Mouse (Mus musculus): ENCODE measurements around the gene Agmat. TPM values are rescaled to one million over a fixed set of nuclear protein-coding genes. Genes with fewer than 3 reads are reported as not detected.

The Agmat gene
- polyA plus RNA-seq (2016; fragmentation: Nextera tagmentation; extraction: Ambion mirVana): not detected in 2 replicates

DNA sequence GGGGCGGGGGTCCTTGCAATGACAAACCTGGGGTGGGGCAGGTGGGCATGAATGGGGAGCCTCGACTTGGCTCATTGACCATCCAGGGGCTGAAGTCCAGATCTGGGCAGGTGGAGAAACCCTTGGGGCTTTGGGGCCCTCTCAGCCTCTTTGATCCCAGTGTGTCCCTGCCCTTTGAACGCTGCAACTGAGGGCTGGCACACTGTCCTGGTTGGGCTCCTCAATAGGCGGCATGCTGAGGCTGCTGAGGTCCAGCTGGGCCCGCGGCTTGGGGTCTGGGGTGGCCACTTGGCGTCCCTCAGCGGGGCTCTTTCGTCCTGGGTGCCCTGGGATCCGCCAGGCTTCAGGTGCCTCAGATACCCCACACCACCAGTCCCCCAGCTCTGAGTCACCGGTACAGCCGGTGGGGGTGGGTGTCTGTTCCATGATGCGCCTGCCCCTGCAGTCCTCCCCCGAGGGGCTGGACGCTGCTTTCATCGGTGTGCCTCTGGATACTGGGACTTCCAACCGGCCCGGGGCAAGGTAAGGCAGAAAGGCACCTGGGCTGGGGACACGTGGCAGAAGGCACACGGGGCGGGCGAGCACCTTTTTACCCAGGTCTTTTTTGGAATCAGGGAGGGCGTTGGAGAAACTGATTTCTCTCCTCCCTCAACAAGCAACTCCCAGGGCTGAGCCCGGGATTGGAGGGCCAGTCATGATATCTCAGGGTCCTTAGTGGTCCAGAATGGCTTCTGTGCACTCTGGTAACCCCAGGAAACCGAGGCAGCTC is at the start of gene Agmat:
Agmat (plus strand) TSS at position 95 of the 769 bp plus-strand sequence.
- Histone ChIP-seq H3K9ac (replicated peaks) (0 out of 2 replicates have a peak within 1 kb of the TSS, but pooled peaks have one; percentile 15), H3K36me3 (no peaks in the 10 kb centered on the region), H3K9me3 (no peaks in the 10 kb centered on the region), H3K27me3 (no peaks in the 10 kb centered on the region), H3K4me3 (no peak within 1 kb of the TSS), H3K4me1 (no peaks in the 10 kb centered on the region), H3K27ac (replicated peaks) (no peak within 1 kb of the TSS), H3K4me2 (replicated peaks) (no peak within 1 kb of the TSS)
- WGBS: 27% methylated on average over 25 of the region's 25 CpGs
- ATAC-seq (ENCODE audit: low FRiP score, low read depth): no peak

DNA sequence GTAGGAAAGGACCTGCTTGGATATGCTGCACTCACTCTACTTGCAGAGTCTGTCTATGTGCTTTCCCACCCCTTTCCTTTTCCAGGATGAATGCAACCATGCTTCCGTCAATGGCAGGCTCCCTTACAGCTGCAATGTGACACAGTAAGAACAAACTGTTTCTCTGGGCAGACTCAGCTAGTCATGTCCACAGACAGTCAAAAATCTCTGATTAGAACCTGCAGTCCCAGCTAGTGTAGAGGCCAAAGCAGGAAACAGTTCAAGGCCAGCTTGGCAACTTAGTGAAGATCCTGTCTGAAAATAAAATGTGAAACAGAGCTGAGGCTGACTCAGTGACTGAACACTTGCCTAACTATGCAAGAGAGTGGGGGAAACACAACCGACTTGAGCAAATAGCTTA is 41.8 kb upstream of the Agmat start:
- no peak overlapping the region for H3K27ac ChIP-seq (replicated peaks)
- no peak overlapping the region for H3K4me3 ChIP-seq
- no peak for ATAC-seq (ENCODE audit: low FRiP score, low read depth)
- 91% methylated on average over 2 of the region's 2 CpGs for WGBS
- H3K27me3 ChIP-seq: no peaks in the 10 kb centered on the region
- no peak overlapping the region for H3K4me2 ChIP-seq (replicated peaks)
- H3K36me3 ChIP-seq: peaks cover 94% of the 10 kb centered on the region
- H3K9me3 ChIP-seq: no peaks in the 10 kb centered on the region
- H3K9ac ChIP-seq (replicated peaks): no peak overlapping the region
- no peaks in the 10 kb centered on the region for H3K4me1 ChIP-seq

DNA sequence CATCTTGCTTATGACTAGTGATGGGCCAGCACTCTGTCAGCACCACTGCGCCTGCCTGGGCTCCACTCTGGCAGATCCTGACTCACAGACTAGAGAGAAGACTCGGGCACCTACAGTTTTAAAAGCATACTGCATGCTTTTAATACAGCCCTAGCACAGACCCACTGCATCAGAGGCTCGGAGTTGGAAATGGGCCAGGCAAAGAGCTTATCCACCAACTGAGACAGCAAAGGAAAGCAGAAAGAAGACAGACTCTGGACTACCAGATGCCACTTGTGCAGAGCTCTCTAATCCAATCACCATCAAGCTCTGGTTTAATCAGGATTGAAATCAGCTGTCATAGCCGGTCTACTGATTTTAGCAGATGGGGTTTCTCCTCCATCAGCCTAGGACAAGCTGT is 41.1 kb upstream of the Agmat start:
- H3K27ac ChIP-seq (replicated peaks): no peak overlapping the region

DNA sequence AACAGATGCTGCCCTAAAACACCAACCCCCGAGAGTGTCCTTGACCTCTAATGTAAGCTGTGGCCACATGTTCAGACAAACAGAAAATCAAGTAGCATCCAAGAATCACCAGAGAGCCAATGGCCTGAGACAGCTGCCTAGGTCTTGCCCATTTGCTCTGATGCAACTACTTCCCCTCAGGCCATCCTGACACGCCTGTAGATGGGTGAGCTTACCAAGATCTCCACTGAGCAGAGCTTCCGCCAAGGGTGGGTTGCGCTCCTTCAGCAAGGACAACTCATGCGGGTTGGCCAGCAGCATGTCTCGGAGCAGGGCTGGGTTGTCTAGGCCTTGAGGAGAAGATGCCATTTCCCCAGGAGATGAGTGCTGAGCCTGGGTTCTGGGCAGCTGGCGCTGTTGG is 38.5 kb upstream of the Agmat start:
- Histone ChIP-seq H3K36me3 (peaks cover 93% of the 10 kb centered on the region), H3K27me3 (no peaks in the 10 kb centered on the region), H3K4me3 (no peak overlapping the region), H3K9me3 (no peaks in the 10 kb centered on the region), H3K4me1 (no peaks in the 10 kb centered on the region), H3K27ac (replicated peaks) (no peak overlapping the region), H3K9ac (replicated peaks) (no peak overlapping the region), H3K4me2 (replicated peaks) (no peak overlapping the region)
- ATAC-seq (ENCODE audit: low FRiP score, low read depth): no peak
- 93% methylated on average over 7 of the region's 7 CpGs for WGBS

More for the DNA sequence above, 41.1 kb upstream of the Agmat start:
- Histone ChIP-seq H3K4me3 (no peak overlapping the region), H3K4me2 (replicated peaks) (no peak overlapping the region), H3K27me3 (no peaks in the 10 kb centered on the region), H3K9ac (replicated peaks) (0 out of 2 replicates have a peak overlapping the region, but pooled peaks have one; percentile 15), H3K36me3 (peaks cover 87% of the 10 kb centered on the region), H3K4me1 (no peaks in the 10 kb centered on the region), H3K9me3 (no peaks in the 10 kb centered on the region)
- WGBS: 87% methylated on average over 4 of the region's 4 CpGs
- no peak for ATAC-seq (ENCODE audit: low FRiP score, low read depth)

DNA sequence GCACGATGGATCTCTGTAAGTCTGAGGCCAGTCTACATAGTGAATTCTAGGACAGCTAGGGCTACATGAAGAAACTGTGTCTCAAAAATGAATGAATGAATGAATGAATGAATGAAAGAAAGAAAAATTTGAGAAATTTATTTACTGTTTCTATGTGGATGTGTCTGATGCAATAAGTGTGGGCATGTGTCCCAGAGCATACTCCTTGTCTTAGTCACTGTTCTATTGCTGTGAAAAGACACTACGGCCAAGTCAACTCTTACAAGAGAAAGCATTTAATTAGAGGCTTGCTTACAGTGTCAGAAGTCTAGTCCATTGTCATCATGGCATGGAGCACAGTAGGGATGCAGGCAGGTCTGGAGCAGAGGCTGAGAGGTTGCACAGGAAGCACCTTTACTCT is 37.5 kb upstream of the Agmat start:
- H3K9me3 ChIP-seq: no peaks in the 10 kb centered on the region
- H3K4me1 ChIP-seq: no peaks in the 10 kb centered on the region
- ATAC-seq (ENCODE audit: low FRiP score, low read depth): no peak
- H3K9ac ChIP-seq (replicated peaks): no peak overlapping the region
- H3K27ac ChIP-seq (replicated peaks): no peak overlapping the region
- H3K4me2 ChIP-seq (replicated peaks): no peak overlapping the region
- WGBS: 100% methylated on average over 2 of the region's 2 CpGs
- H3K27me3 ChIP-seq: no peaks in the 10 kb centered on the region
- peaks cover 88% of the 10 kb centered on the region for H3K36me3 ChIP-seq
- no peak overlapping the region for H3K4me3 ChIP-seq

DNA sequence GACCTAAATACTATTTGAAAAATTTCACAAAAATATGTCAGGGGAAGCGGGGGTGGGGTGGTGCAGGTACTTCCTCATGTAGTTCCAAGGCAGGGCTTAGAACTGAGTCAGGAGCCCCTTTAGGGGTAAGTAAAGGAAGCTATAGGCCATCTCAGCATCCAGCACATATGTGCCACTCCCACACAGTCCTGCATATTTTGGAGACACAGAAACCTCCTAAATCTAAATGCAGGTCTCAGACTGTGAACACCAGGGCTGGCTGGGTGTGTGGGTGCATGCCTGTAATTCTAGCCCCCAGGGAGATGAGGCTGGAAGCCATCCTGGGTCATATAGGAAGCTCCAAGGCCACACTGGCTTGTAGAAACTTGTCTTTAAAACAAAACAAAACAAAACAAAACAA is 35.2 kb upstream of the Agmat start:
- H3K9me3 ChIP-seq: no peaks in the 10 kb centered on the region
- 100% methylated on average over 1 of the region's 1 CpGs for WGBS
- H3K4me3 ChIP-seq: no peak overlapping the region
- ATAC-seq (ENCODE audit: low FRiP score, low read depth): no peak
- H3K4me1 ChIP-seq: no peaks in the 10 kb centered on the region
- peaks cover 65% of the 10 kb centered on the region for H3K36me3 ChIP-seq
- H3K9ac ChIP-seq (replicated peaks): no peak overlapping the region
- no peak overlapping the region for H3K4me2 ChIP-seq (replicated peaks)
- no peak overlapping the region for H3K27ac ChIP-seq (replicated peaks)
- no peaks in the 10 kb centered on the region for H3K27me3 ChIP-seq

DNA sequence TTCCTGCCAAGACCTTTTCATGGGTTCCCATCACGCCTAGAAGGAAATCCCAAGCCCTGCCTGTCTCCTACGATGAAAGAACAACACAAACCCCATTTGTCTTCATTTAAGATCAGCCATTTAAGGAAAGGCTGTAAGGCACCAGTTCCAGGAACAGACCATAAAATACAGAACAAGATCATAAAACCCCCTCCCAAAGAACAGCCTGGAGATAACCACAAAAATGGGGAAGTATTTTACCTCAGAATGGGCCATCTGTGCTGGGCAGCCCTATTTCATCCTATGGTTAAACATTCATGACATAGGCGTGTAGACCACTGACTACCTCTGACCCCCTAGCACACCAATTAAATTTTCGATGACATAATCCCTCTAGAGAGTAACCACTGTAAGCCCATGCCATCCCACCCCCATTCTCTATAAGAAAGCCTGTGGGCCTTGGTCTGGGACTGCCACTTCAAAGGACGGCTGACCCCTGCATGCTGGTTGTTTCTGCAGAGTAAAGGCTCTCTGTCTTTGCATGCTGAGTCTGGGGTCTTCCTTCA is 32.8 kb upstream of the Agmat start:
- H3K4me3 ChIP-seq: no peak overlapping the region
- H3K4me2 ChIP-seq (replicated peaks): no peak overlapping the region
- no peaks in the 10 kb centered on the region for H3K9me3 ChIP-seq
- no peaks in the 10 kb centered on the region for H3K27me3 ChIP-seq
- WGBS: 91% methylated on average over 5 of the region's 5 CpGs
- no peaks in the 10 kb centered on the region for H3K4me1 ChIP-seq
- H3K36me3 ChIP-seq: peaks cover 44% of the 10 kb centered on the region
- no peak for ATAC-seq (ENCODE audit: low FRiP score, low read depth)
- no peak overlapping the region for H3K27ac ChIP-seq (replicated peaks)
- H3K9ac ChIP-seq (replicated peaks): no peak overlapping the region

DNA sequence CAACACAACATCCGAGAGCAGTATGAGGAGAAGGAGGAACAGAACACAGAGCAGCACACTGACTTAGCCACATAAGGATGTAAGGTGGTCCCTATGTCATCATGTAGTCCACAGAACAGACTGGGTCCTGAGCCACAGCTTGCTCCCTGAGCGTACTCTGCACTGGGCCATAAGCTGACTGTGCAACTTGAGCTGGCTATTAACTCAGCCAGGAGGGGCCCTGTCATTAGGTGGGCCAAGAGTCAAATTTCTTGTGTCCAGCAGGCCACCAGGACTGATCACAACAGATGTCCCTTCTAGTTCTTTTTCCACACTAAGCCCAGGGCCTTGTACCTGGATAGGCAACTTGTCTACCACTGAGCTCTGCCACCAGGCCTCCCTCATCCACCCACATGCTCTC is 31.4 kb upstream of the Agmat start:
- H3K9me3 ChIP-seq: no peaks in the 10 kb centered on the region
- WGBS: 77% methylated on average over 2 of the region's 2 CpGs
- no peaks in the 10 kb centered on the region for H3K4me1 ChIP-seq
- no peak for ATAC-seq (ENCODE audit: low FRiP score, low read depth)
- H3K27me3 ChIP-seq: no peaks in the 10 kb centered on the region
- no peak overlapping the region for H3K4me2 ChIP-seq (replicated peaks)
- no peak overlapping the region for H3K27ac ChIP-seq (replicated peaks)
- H3K4me3 ChIP-seq: no peak overlapping the region
- no peak overlapping the region for H3K9ac ChIP-seq (replicated peaks)
- H3K36me3 ChIP-seq: peaks cover 37% of the 10 kb centered on the region

DNA sequence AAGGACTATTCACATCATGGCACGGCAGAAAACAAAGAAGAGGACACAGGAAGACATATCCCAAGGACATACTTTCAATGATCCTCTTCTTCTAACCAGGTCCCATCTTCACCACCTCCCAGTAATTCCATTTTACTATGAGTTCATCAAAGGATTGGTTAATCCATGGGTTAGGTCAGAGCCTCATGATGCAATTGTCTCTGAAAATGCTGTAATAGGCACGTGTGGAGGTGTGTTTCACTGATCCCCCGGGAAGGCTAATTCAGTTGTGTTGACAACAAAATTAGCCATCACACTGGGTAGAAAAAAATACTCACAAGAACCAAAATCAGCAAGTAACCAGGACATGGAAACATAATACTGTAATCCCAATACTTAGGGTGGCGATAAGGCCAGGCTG is 28.8 kb upstream of the Agmat start:
- H3K4me1 ChIP-seq: peaks cover 16% of the 10 kb centered on the region
- 90% methylated on average over 4 of the region's 4 CpGs for WGBS

DNA sequence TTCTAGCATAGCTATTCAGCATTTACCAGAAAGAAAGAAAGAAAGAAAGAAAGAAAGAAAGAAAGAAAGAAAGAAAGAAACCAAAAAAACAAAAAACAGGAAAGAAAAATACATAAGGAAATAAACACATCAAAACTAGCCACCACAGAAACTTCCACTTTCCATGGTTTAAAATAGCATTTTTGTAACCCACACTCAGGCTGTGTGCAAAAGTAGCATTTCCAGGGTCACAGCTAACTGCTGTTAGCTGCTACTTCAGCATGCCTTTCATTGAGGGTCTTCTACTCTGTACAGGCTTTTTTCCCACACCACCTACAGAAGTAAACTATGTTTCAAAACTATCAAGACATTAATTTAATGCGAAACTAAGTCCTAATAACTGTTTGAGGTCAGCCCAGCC is 27.2 kb upstream of the Agmat start:
- Histone ChIP-seq H3K36me3 (peaks cover 14% of the 10 kb centered on the region), H3K4me2 (replicated peaks) (no peak overlapping the region), H3K4me3 (no peak overlapping the region), H3K27ac (replicated peaks) (no peak overlapping the region), H3K9ac (replicated peaks) (no peak overlapping the region), H3K27me3 (no peaks in the 10 kb centered on the region), H3K9me3 (no peaks in the 10 kb centered on the region), H3K4me1 (peaks cover 22% of the 10 kb centered on the region)
- 95% methylated on average over 1 of the region's 1 CpGs for WGBS
- ATAC-seq (ENCODE audit: low FRiP score, low read depth): no peak

More for the DNA sequence above, 28.8 kb upstream of the Agmat start:
- Histone ChIP-seq H3K27me3 (no peaks in the 10 kb centered on the region), H3K9ac (replicated peaks) (no peak overlapping the region), H3K36me3 (peaks cover 23% of the 10 kb centered on the region), H3K9me3 (no peaks in the 10 kb centered on the region), H3K4me3 (no peak overlapping the region), H3K27ac (replicated peaks) (no peak overlapping the region), H3K4me2 (replicated peaks) (no peak overlapping the region)
- ATAC-seq (ENCODE audit: low FRiP score, low read depth): no peak

DNA sequence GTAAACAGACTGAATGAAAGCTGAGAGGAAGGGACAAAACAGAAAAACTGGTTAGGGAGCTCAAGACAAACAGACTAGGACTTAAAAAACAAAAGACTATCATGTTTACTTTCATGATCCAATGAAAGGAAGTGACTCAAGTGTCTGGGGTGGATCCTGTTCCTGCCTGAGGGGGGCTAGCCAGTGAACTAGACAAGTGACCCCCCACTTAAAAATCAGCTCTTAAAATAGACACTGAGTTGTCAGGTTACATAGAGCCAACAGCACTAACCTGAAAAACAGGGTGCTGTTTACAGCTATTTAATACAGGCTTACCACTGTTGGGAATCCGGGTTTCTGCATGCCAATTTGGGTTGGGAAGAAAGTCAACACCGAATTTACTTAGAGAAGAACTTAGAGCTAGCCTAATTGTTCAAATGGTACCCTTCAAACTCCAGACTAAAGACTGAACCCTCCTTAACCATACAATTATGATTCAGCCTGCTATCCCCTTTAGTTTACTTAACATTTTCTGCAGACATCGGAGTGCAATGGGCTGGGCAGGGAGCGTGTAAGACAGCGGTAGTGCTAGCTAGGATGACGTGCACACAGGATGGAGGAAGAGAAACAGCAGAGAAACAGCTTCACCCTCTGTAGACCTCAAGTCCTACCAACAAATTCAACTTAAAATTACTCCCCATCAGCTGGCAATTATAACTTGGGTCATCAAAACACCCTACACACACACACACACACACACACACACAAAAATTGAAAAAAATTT is 25.5 kb upstream of the Agmat start:
- Histone ChIP-seq H3K4me2 (replicated peaks) (peak overlapping the region; percentile 88), H3K9ac (replicated peaks) (no peak overlapping the region)

DNA sequence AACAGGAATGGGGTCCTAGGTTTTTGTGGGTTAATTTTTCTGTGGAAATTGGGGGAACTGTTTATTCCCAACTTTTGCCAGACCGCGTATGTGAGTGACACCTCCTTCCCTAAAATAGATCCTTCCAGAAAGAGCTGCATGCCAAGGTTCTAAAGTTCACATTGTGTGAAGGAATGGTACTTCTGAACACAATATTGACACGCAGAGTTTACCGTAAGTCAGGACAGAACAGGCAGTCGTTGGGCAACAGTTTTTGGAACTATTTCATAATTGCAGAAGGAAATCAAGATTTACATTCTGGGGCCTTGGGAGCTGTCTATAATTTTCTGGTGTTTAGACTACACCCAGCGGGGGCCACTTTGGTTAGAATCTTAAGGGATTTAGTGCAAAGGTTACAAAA is 24.5 kb upstream of the Agmat start:
- Histone ChIP-seq H3K4me2 (replicated peaks) (peak overlapping the region; percentile 88), H3K4me1 (peaks cover 22% of the 10 kb centered on the region), H3K9ac (replicated peaks) (peak overlapping the region; percentile 95), H3K27me3 (no peaks in the 10 kb centered on the region), H3K9me3 (no peaks in the 10 kb centered on the region), H3K36me3 (peaks cover 14% of the 10 kb centered on the region), H3K4me3 (peak overlapping the region; percentile 97), H3K27ac (replicated peaks) (no peak overlapping the region)
- 94% methylated on average over 6 of the region's 6 CpGs for WGBS
- ATAC-seq (ENCODE audit: low FRiP score, low read depth): no peak

More for the DNA sequence above, 25.5 kb upstream of the Agmat start:
- H3K36me3 ChIP-seq: peaks cover 14% of the 10 kb centered on the region
- no peak for ATAC-seq (ENCODE audit: low FRiP score, low read depth)
- H3K4me3 ChIP-seq: no peak overlapping the region
- H3K27ac ChIP-seq (replicated peaks): no peak overlapping the region
- no peaks in the 10 kb centered on the region for H3K27me3 ChIP-seq
- no peaks in the 10 kb centered on the region for H3K9me3 ChIP-seq
- 82% methylated on average over 6 of the region's 6 CpGs for WGBS
- H3K4me1 ChIP-seq: peaks cover 22% of the 10 kb centered on the region

All from midbrain, embryonic 12.5 days (tissue).